Mouse (Mus musculus) kidney, embryonic 15.5 days (tissue): ENCODE data around the gene Dync1li2. TPM values are rescaled to one million over a fixed set of nuclear protein-coding genes. Genes with fewer than 3 reads are reported as not detected.

Experiments used
- ATAC-seq: fragments of 200-750 bp; cut with Nextera tagmentation; replicated peaks from 2 replicates; pipeline ENCODE4 v1.8.0; 2017; ENCODE audit warnings: moderate TSS enrichment; ENCODE audit not compliant: low FRiP score
- H3K27ac ChIP-seq: fragments of 300-500 bp; sonication (generic); 2 replicates; pipeline ENCODE4 v1.5.1; 2015; ENCODE audit warnings: mild to moderate bottlenecking, inconsistent platforms
- H3K27me3 ChIP-seq: fragments of 300-500 bp; sonication (generic); 2 replicates; pipeline ENCODE4 v1.6.1; 2015; ENCODE audit warnings: inconsistent platforms
- H3K36me3 ChIP-seq: fragments of 300-500 bp; sonication (generic); 2 replicates; pipeline ENCODE4 v1.6.1; 2015; ENCODE audit warnings: inconsistent platforms
- H3K4me1 ChIP-seq: fragments of 300-500 bp; sonication (generic); 2 replicates; pipeline ENCODE4 v1.6.1; 2015; ENCODE audit warnings: inconsistent platforms
- H3K4me2 ChIP-seq: fragments of 300-500 bp; sonication (generic); 2 replicates; pipeline ENCODE4 v1.6.1; 2015; ENCODE audit warnings: moderate library complexity, mild to moderate bottlenecking, inconsistent platforms
- H3K4me3 ChIP-seq: fragments of 300-500 bp; sonication (generic); replicated peaks from 2 replicates; pipeline ENCODE4 v1.5.1; 2015; ENCODE audit warnings: mild to moderate bottlenecking, inconsistent platforms
- H3K9ac ChIP-seq: fragments of 300-500 bp; sonication (generic); 2 replicates; pipeline ENCODE4 v1.6.1; 2015; ENCODE audit warnings: mild to moderate bottlenecking, inconsistent platforms
- H3K9me3 ChIP-seq: fragments of 300-500 bp; sonication (generic); replicated peaks from 2 replicates; pipeline ENCODE4 v1.6.1; 2016; ENCODE audit warnings: inconsistent platforms
- WGBS: fragments of 180-500 bp; shearing (Covaris S2); methylation state at CpG from one replicate; pipeline ENCODE4 v1.1.7; 2015; ENCODE audit warnings: mixed read lengths; 5-methylcytosine and 5-hydroxymethylcytosine counted together
- polyA plus RNA-seq: library from polyadenylated mRNA; unstranded; fragments of >200 nt; fragmentation: Nextera tagmentation; extraction: Ambion mirVana; gene quantifications from 2 replicates; pipeline ENCODE4 v1.2.1, GENCODE M21; 2015

Dync1li2 gene
- polyA plus RNA-seq, 1 experiment from 2014 or later: 62.6 TPM

GRCm38 (mm10) chr8:104436591-104436990 is 6.3 kb downstream of the Dync1li2 start:
- Histone ChIP-seq H3K27ac (peak overlapping the region; percentile 72), H3K27me3 (no peaks in the 10 kb centered on the region), H3K9ac (no peak overlapping the region), H3K9me3 (no peaks in the 10 kb centered on the region; the same call in 1 of the 2 replicates), H3K4me3 (no peak overlapping the region), H3K4me2 (no peak overlapping the region), H3K4me1 (peaks cover 24% of the 10 kb centered on the region), H3K36me3 (peaks cover 92% of the 10 kb centered on the region)
- no peak for ATAC-seq
- WGBS: 91% methylated on average over 4 of the region's 4 CpGs

DNA sequence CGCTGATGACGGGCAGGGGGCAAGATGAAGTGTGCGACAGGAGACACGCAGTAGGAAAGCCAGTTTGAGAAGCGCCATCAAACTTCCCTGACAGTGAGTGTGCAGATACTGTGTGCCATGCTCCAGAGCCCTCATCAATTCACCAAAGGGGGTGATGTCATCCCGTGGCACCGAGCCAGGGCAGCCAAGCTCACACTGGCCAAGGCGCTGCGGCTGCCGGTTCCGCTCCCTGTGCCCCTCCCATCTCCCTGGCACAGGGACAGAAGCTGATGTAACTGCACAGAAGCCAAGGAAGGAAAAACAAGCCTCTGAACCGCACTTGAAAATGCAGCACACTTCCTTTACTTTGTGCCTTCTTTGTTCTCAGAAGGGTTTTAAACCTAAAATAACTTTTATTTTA is 6.8 kb downstream of the Dync1li2 start:
- ATAC-seq: peak; percentile 85
- peaks cover 98% of the 10 kb centered on the region for H3K36me3 ChIP-seq
- WGBS: 59% methylated on average over 12 of the region's 12 CpGs
- peak overlapping the region; percentile 72 for H3K27ac ChIP-seq
- no peaks in the 10 kb centered on the region for H3K27me3 ChIP-seq
- no peak overlapping the region for H3K4me2 ChIP-seq
- H3K9ac ChIP-seq: no peak overlapping the region
- H3K4me1 ChIP-seq: peaks cover 19% of the 10 kb centered on the region
- no peaks in the 10 kb centered on the region; the same call in 1 of the 2 replicates for H3K9me3 ChIP-seq
- no peak overlapping the region for H3K4me3 ChIP-seq

DNA sequence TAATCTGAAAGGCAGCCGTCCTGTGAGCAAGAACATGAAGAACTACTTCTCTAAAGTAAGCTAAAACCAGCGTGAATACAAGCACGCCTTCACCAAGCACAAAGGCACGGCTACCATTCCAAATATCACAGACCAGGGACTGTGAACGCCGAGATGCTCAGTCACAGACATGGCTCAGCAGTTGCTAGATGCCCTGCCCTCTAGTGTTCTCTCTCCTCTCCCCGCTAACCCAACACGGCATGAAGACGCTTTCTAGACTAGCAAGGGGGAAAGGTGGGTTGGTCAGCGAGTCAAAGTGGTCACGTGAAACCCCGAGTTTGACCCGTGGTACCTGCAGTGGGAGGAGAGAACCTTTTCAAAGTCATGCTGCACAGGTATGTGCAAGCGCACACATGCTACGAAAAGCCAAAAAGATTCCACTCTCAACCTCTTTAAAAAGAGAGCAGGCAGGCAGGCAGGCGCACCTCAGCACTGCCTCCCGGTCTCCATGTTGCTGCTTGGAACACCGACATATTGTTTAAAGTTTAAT is 8.0 kb downstream of the Dync1li2 start:
- peaks cover 15% of the 10 kb centered on the region for H3K4me1 ChIP-seq
- no peak overlapping the region for H3K9ac ChIP-seq
- H3K4me2 ChIP-seq: no peak overlapping the region
- no peak for ATAC-seq
- 87% methylated on average over 18 of the region's 18 CpGs for WGBS
- H3K4me3 ChIP-seq: no peak overlapping the region
- H3K9me3 ChIP-seq: no peaks in the 10 kb centered on the region; the same call in 1 of the 2 replicates
- no peaks in the 10 kb centered on the region for H3K27me3 ChIP-seq
- H3K27ac ChIP-seq: no peak overlapping the region
- H3K36me3 ChIP-seq: peaks cover 98% of the 10 kb centered on the region

DNA sequence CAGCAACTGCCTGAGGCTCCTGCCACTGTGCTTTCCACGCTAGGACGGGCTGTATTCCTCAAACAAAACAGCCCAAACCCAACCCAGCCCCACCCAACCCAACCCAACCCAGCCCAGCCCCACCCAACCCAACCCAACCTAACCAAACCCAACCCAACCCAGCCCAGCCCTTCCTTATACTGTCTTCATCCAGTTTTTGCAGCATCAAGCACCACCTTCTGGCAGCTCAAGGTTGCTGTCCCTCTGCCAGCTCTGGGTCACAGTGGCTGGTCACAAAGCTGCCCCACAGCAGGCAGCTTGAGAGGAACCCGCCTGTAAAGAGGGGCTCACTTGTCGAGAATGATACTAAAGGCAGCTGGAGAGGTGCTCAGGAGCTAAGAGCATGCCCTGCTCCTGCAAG is 8.6 kb downstream of the Dync1li2 start:
- Histone ChIP-seq H3K4me2 (no peak overlapping the region), H3K4me1 (peaks cover 15% of the 10 kb centered on the region), H3K4me3 (no peak overlapping the region), H3K36me3 (peaks cover 98% of the 10 kb centered on the region), H3K9ac (no peak overlapping the region), H3K27me3 (no peaks in the 10 kb centered on the region), H3K9me3 (no peaks in the 10 kb centered on the region; the same call in 1 of the 2 replicates), H3K27ac (no peak overlapping the region)
- WGBS: 77% methylated on average over 4 of the region's 4 CpGs
- no peak for ATAC-seq

- ATAC-seq: no peak
- H3K27me3 ChIP-seq: no peaks in the 10 kb centered on the region
- H3K4me3 ChIP-seq: no peak overlapping the region
- H3K27ac ChIP-seq: no peak overlapping the region
- H3K36me3 ChIP-seq: peaks cover 98% of the 10 kb centered on the region
- H3K4me2 ChIP-seq: no peak overlapping the region
- no peak overlapping the region for H3K9ac ChIP-seq
- WGBS: 91% methylated on average over 5 of the region's 5 CpGs
- H3K9me3 ChIP-seq: no peaks in the 10 kb centered on the region; the same call in 1 of the 2 replicates
- peaks cover 15% of the 10 kb centered on the region for H3K4me1 ChIP-seq
These were observed 9.5 kb downstream of the Dync1li2 start for GRCm38 (mm10) chr8:104433191-104433842.

GRCm38 (mm10) chr8:104432656-104433055 is 10.2 kb downstream of the Dync1li2 start:
- Histone ChIP-seq H3K27ac (no peak overlapping the region), H3K4me3 (no peak overlapping the region), H3K9me3 (no peaks in the 10 kb centered on the region; the same call in 1 of the 2 replicates), H3K27me3 (no peaks in the 10 kb centered on the region), H3K4me2 (no peak overlapping the region), H3K36me3 (peaks cover 100% of the 10 kb centered on the region), H3K9ac (no peak overlapping the region), H3K4me1 (peaks cover 15% of the 10 kb centered on the region)
- ATAC-seq: no peak
- WGBS: 96% methylated on average over 6 of the region's 6 CpGs

- 92% methylated on average over 7 of the region's 7 CpGs for WGBS
These were observed 12.6 kb downstream of the Dync1li2 start for GRCm38 (mm10) chr8:104430230-104430629.

GRCm38 (mm10) chr8:104427703-104428102 is 15.1 kb downstream of the Dync1li2 start:
- Histone ChIP-seq H3K27me3 (no peaks in the 10 kb centered on the region), H3K4me3 (no peak overlapping the region), H3K9me3 (no peaks in the 10 kb centered on the region; the same call in 1 of the 2 replicates), H3K36me3 (peaks cover 100% of the 10 kb centered on the region), H3K27ac (no peak overlapping the region), H3K9ac (no peak overlapping the region), H3K4me2 (no peak overlapping the region), H3K4me1 (no peaks in the 10 kb centered on the region)
- WGBS: 93% methylated on average over 13 of the region's 13 CpGs
- no peak for ATAC-seq

More at GRCm38 (mm10) chr8:104430230-104430629, 12.6 kb downstream of the Dync1li2 start:
- Histone ChIP-seq H3K9ac (no peak overlapping the region), H3K36me3 (peaks cover 100% of the 10 kb centered on the region), H3K27ac (no peak overlapping the region), H3K4me3 (no peak overlapping the region), H3K9me3 (no peaks in the 10 kb centered on the region; the same call in 1 of the 2 replicates), H3K4me2 (no peak overlapping the region), H3K27me3 (no peaks in the 10 kb centered on the region), H3K4me1 (0 out of 2 replicates have a peak, but pooled peaks cover 2% of the 10 kb centered on the region)
- ATAC-seq: no peak

DNA sequence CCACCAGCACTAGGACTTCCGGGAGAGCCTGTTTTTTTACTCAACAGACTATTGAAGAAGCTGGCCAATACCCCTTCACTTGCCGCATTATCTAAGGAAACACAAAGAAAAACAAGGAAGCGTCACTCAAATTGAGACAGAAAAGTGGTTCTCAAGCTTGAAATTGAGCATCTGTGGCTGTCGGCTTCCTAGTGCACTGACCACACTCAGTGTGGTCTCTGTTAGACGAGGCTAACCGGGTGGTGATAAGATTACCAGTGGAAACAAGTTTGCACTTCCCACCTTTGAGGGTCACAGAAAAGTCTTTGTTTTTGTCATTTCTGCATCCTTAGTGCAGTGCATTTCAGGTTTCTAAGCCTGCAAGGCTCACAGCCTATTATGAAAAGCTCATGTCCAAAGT is 20.5 kb downstream of the Dync1li2 start:
- H3K9me3 ChIP-seq: no peaks in the 10 kb centered on the region
- peaks cover 98% of the 10 kb centered on the region for H3K36me3 ChIP-seq
- H3K4me2 ChIP-seq: no peak overlapping the region
- ATAC-seq: no peak
- no peak overlapping the region for H3K9ac ChIP-seq
- H3K27me3 ChIP-seq: no peaks in the 10 kb centered on the region
- WGBS: 78% methylated on average over 6 of the region's 6 CpGs
- no peak overlapping the region for H3K27ac ChIP-seq
- H3K4me1 ChIP-seq: no peaks in the 10 kb centered on the region
- no peak overlapping the region for H3K4me3 ChIP-seq

DNA sequence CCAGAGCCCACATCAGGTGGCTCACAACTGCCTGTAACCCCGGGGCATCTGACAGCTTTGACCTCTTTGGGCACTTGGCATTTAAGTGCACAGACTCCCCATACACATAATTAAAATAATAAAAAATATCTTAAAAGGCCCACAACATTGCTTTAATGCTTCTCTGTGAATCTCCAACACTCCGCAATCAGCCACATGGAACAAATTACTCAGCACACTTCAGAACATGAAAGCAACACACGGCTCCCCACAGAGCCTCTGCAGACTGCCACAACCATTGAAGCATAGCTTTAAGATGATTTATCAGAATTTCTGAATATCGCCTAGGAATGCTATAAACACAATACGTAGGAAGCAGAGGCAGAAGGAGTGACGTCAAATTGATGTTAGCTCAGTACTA is 26.8 kb downstream of the Dync1li2 start:
- Histone ChIP-seq H3K9ac (no peak overlapping the region), H3K4me1 (peaks cover 13% of the 10 kb centered on the region), H3K9me3 (no peaks in the 10 kb centered on the region), H3K27ac (no peak overlapping the region), H3K27me3 (no peaks in the 10 kb centered on the region), H3K36me3 (peaks cover 44% of the 10 kb centered on the region), H3K4me3 (no peak overlapping the region), H3K4me2 (no peak overlapping the region)
- ATAC-seq: no peak
- WGBS: 78% methylated on average over 6 of the region's 6 CpGs

- Histone ChIP-seq H3K36me3 (peaks cover 26% of the 10 kb centered on the region), H3K9ac (no peak overlapping the region), H3K27me3 (no peaks in the 10 kb centered on the region), H3K4me2 (no peak overlapping the region), H3K4me1 (peaks cover 13% of the 10 kb centered on the region), H3K9me3 (no peaks in the 10 kb centered on the region), H3K27ac (no peak overlapping the region), H3K4me3 (no peak overlapping the region)
- ATAC-seq: 0 out of 2 replicates have a peak, but pooled peaks have one; percentile 20
- 61% methylated on average over 3 of the region's 3 CpGs for WGBS
These were observed 28.6 kb downstream of the Dync1li2 start for GRCm38 (mm10) chr8:104414204-104414603.

GRCm38 (mm10) chr8:104413770-104414169 is 29.1 kb downstream of the Dync1li2 start:
- no peaks in the 10 kb centered on the region for H3K27me3 ChIP-seq
- ATAC-seq: 0 out of 2 replicates have a peak, but pooled peaks have one; percentile 33
- 74% methylated on average over 4 of the region's 4 CpGs for WGBS

More at GRCm38 (mm10) chr8:104413770-104414169, 29.1 kb downstream of the Dync1li2 start:
- no peak overlapping the region; the same call in 1 of the 2 replicates for H3K27ac ChIP-seq
- peaks cover 13% of the 10 kb centered on the region for H3K4me1 ChIP-seq
- H3K9ac ChIP-seq: no peak overlapping the region
- H3K4me3 ChIP-seq: no peak overlapping the region
- H3K36me3 ChIP-seq: peaks cover 21% of the 10 kb centered on the region
- H3K9me3 ChIP-seq: no peaks in the 10 kb centered on the region
- H3K4me2 ChIP-seq: no peak overlapping the region
